Mouse (Mus musculus) bone marrow macrophage, adult 2 months (primary cell): ENCODE data around the gene Ppp1r1b. TPM values are rescaled to one million over a fixed set of nuclear protein-coding genes. Genes with fewer than 3 reads are reported as not detected.
"Not testable (repeated sequence)": the region's sequence is repeated elsewhere in the genome, so short reads cannot be mapped to it uniquely, and the experiment has no call there.

Source experiments
- H3K27ac ChIP-seq: 2 replicates; pipeline ENCODE4 v1.5.1; 2012; ENCODE audit warnings: low read depth, low read length; ENCODE audit not compliant: insufficient read depth
- H3K4me1 ChIP-seq: 2 replicates; pipeline ENCODE4 v1.6.1; 2012; ENCODE audit warnings: low read length; ENCODE audit not compliant: control insufficient read depth, insufficient read depth
- H3K4me3 ChIP-seq: 2 replicates; pipeline ENCODE4 v1.5.1; 2012; ENCODE audit warnings: mild to moderate bottlenecking, low read length, moderate library complexity; ENCODE audit not compliant: insufficient read depth
- CTCF ChIP-seq: IDR thresholded peaks from 2 replicates; pipeline ENCODE4 v1.5.1; 2012; ENCODE audit warnings: low read depth, mild to moderate bottlenecking, low read length, moderate library complexity
- POLR2A ChIP-seq: IDR thresholded peaks from 2 replicates; pipeline ENCODE4 v1.6.1; 2012; ENCODE audit warnings: mild to moderate bottlenecking, low read depth, low read length, borderline replicate concordance
- polyA plus RNA-seq: library from polyadenylated mRNA; stranded (reverse); fragments of >200 nt; gene quantifications from 2 replicates; pipeline ENCODE4 v1.2.4, GENCODE M21; 2012; ENCODE audit not compliant: missing spikeins, insufficient read depth, insufficient read length

The Ppp1r1b gene
- polyA plus RNA-seq, 1 experiment: not detected

DNA sequence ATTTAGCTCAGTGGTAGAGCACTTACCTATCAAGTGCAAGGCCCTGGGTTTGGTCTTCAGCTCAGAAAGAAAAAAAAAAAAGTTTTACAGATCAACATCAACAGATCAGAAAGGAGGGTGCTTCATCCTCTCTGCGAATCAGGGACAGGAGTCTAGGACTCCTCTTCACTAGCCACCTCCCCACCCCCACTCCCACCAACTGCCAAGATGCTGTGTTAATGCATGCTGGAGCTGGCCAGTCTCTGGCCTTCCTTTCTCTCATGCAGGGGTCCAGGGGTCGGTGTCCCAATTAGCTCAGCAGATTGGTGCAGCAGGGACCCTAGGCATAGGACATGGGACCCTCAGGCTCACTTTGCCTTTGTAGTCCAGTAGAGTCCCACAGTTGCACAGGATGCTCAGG is 22.4 kb downstream of the Ppp1r1b start:
- Histone ChIP-seq H3K4me1 (no peaks in the 10 kb centered on the region), H3K4me3 (no peak overlapping the region), H3K27ac (no peak overlapping the region)
- TF ChIP-seq POLR2A: no peak
- TF ChIP-seq CTCF: no peak

DNA sequence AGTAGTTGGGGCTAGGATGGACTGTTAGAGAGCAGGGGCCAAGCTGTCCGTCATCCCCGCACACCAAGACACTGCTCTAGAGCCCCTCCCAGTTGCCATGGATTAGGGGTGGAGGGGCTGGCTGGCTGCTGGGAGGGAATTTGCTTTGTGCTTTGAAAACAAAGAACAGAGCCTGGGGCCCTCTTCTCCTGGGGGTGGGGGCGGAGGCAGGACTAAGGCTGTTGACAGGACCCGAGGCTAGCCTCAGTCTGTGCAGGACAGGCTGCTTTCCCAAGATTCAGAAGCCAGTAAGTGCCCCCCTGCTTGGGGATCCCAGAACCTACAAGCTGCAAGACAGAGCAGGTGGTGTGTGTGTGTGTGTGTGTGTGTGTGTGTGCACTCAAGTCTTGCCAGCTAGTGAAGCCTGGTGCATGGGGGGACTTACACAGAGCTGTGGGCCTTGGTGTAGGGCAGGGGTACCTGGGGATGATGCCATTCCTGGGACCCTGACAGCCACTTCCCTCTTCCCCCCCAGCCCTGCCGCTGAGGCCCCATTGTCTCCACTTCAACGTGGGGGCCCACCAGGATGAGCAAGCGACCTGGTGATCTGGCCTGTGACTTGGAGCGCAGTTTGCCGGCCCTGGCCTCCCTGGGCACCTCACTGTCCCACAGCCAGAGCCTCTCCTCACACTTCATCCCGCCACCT is 23.5 kb downstream of the Ppp1r1b start:
- Histone ChIP-seq H3K27ac (no peak overlapping the region), H3K4me3 (no peak overlapping the region), H3K4me1 (no peaks in the 10 kb centered on the region)
- TF ChIP-seq CTCF (no peak), POLR2A (no peak)

DNA sequence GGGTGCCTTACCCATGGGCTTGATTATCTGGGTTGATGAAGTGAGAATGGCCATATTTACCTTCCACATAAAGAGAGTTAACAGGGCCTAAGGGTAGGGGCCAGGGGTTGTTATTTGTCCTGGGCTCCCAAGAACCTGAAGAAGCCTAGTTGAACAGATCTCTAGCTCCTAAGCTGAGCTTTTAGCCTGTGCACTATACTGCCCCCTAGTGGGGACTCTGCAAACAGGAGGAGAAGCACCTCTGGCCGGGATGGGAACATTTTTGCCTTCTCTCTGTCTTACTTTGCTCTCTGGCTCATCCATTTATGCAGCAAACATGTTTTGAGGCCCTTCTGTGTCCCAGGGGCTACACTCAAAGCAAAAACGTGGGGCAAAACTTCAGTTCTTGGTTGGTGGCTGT is 24.2 kb downstream of the Ppp1r1b start:
- no peak overlapping the region for H3K27ac ChIP-seq
- TF ChIP-seq POLR2A (no peak), CTCF (peak; percentile 88)
- H3K4me1 ChIP-seq: no peaks in the 10 kb centered on the region
- H3K4me3 ChIP-seq: no peak overlapping the region

DNA sequence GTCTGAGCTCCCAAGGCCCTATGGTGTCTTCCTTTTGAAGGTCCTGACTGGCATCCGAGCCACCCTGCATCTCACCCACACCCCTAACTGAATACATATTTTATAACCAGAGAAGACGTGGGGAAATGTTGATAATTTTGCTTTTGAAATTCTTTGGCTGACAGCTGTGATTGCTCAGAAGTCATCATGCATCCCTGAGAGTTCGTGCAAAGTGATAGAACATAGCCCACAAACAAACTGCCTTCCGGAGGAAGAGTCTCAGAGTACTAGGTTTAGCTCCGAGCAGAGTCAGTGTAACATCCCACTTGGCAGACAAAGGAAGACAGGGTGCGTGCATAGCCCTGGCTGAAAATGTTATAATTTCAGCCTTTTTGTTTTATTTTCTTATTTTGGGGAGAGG is 25.0 kb downstream of the Ppp1r1b start:
- Histone ChIP-seq H3K4me3 (no peak overlapping the region), H3K27ac (no peak overlapping the region), H3K4me1 (no peaks in the 10 kb centered on the region)
- TF ChIP-seq POLR2A (no peak), CTCF (no peak)

DNA sequence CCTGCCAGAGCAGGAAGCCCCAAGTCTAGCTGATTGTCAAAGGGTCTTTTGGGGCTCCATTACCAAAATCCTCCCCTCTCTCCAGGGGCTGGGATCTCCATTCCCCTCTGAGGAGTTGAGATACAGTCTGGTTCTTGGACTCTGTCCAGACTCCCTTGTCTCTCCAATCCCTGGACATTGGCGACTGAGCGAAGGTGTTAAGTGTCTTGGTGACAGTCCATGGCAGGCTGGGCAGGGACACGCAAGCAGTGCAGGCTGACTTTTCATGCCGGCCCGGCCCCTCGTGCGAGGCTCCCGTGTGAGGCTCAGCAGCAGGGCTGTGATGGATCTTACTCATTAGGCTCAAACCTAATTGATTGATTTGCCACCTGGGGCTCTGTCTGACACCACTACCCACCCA is 26.1 kb downstream of the Ppp1r1b start:
- no peaks in the 10 kb centered on the region for H3K4me1 ChIP-seq
- TF ChIP-seq CTCF: no peak
- no peak for TF ChIP-seq POLR2A
- H3K27ac ChIP-seq: no peak overlapping the region
- H3K4me3 ChIP-seq: no peak overlapping the region

DNA sequence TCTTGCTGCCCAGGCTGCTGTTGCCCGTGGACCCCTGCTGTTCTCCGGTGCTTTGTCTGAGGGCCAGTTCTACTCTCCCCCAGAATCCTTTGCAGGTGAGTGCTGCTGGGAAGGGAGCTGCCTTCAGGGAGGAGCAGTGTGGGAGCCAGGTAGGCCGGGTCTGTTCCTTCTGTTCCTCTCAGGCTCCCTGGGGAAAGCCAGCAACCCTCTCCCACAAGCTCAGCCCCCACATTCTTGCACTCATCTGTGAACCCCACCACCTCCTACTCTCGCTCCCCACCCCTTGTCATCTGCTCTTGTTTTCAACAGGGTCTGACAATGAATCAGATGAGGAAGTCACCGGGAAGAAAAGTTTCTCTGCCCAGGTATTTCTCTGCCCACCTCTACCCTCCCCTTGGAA is 28.6 kb downstream of the Ppp1r1b start:
- H3K4me3 ChIP-seq: no peak overlapping the region
- no peaks in the 10 kb centered on the region for H3K4me1 ChIP-seq
- TF ChIP-seq CTCF: no peak
- no peak for TF ChIP-seq POLR2A
- no peak overlapping the region for H3K27ac ChIP-seq

DNA sequence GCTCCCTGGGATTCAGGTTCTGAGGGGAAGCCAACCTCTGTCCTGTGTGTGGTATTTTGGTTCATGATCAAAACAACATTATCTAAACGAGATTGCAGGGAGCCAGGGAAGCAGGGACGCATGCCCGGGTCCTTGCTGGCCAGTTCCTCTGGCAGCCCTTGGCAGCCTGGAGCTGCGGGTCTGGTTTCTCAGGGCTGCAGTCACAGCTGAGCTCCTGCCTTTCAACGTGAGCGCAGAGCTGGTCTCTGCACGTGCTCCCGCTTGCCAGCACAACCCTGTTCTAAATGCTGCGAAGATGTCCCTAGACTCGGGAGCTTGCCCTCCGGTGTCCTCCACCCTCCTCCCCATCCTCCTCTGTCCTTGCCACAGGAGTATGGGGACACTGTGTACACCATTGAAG is 29.6 kb downstream of the Ppp1r1b start:
- TF ChIP-seq POLR2A (no peak), CTCF (no peak)
- Histone ChIP-seq H3K4me3 (no peak overlapping the region), H3K4me1 (no peaks in the 10 kb centered on the region), H3K27ac (no peak overlapping the region)

DNA sequence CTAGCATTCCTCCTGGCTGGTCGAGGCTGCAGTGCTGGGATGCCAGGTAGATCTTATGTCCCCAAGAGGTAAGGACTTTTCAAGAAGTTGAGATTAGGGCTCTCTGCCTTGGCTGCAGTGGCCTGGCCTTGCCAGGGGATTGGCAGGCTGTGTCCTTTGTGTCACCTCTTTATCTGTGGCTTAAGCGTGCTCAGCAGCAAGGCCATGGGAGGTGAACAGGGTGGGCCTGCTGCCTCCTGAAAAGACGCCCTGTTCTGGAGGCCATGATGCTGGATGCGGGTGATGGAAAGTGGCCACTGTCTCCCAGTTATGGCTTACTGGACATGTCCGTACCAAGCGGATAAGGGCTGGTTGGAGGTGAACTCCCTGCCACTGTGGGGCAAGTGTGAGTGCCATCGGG is 31.2 kb downstream of the Ppp1r1b start:
- H3K4me1 ChIP-seq: no peaks in the 10 kb centered on the region
- H3K4me3 ChIP-seq: no peak overlapping the region
- H3K27ac ChIP-seq: no peak overlapping the region
- TF ChIP-seq POLR2A (no peak), CTCF (no peak)

DNA sequence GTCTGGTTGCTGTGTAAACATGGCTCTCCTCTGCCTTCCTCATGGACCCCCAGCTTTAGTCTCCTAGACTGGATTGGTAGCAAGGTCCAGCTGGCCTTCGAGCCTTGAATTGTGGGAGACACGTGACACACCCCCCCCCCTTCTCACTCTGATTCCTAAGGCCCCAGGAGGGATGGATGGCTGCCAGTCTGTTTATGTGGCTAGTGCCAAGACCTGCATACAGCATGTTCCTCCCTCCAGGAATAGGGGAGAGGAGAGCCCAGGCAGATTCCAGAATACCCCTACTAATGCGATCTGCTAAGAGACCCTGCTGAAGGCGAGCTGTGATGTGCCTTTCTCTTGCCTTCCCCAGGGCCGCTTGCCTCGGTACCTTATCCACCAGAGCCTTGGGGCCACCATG is 31.9 kb downstream of the Ppp1r1b start:
- Histone ChIP-seq H3K4me3 (no peak overlapping the region), H3K27ac (no peak overlapping the region), H3K4me1 (no peaks in the 10 kb centered on the region)
- TF ChIP-seq CTCF (no peak), POLR2A (no peak)

DNA sequence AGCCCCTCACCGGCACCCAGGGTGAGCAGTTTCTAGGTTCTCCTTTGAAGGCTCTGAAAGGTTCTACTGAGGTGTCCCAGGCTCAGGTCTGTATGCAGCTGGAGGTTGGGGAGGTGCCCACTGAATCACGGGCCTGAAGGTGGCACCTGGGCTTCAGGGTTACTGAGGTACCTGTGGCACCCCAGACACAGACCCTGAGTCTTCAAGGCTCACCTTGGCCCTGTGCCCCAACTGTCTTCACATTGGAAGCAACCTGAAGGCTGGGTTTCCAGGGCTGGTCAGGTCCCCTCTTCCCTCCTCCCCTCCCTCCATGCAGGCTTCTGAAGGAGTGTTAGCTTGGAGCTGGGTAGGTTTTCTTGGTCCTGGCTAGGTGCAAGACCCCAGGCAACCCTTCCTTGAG is 33.4 kb downstream of the Ppp1r1b start:
- Histone ChIP-seq H3K4me1 (no peaks in the 10 kb centered on the region), H3K27ac (no peak overlapping the region), H3K4me3 (no peak overlapping the region)
- no peak for TF ChIP-seq POLR2A
- no peak for TF ChIP-seq CTCF

DNA sequence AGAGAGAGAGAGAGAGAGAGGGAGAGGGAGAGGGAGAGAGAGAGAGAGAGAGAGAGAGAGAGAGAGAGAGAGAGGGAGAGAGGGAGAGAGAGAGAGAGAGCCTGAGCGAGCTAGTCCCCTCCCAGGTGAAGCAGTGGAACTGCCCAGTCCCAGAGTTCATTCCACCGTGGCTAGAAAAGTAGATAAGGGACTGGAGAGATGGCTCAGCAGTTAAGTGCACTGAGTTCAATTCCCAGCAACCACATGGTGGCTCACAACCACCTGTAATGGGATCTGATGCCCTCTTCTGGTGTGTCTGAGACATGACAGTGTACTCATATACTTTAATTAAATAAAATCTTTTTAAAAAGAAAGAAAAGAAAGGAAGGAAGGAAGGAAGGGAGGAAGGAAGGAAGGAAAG is 34.2 kb downstream of the Ppp1r1b start:
- not testable (repeated sequence) for H3K27ac ChIP-seq, H3K4me3 ChIP-seq, H3K4me1 ChIP-seq
